Mouse (Mus musculus) forebrain, embryonic 10.5 days (tissue): ENCODE measurements around the gene Ywhag. TPM values are rescaled to one million over a fixed set of nuclear protein-coding genes. Genes with fewer than 3 reads are reported as not detected.
A peak's percentile ranks its signal among the peaks of the same experiment; 100 is the strongest.

ENCODE experiments used
- DNase-seq: peaks from one replicate; pipeline ENCODE4 v3.0.0-alpha.2; 2017; ENCODE audit warnings: low spot score; ENCODE audit errors: extremely low spot score
- H3K27ac ChIP-seq: fragments of 300-500 bp; sonication (generic); 2 replicates; pipeline ENCODE4 v1.5.1; 2016; ENCODE audit warnings: mild to moderate bottlenecking
- H3K27me3 ChIP-seq: fragments of 300-500 bp; sonication (generic); 2 replicates; pipeline ENCODE4 v1.6.1; 2016; ENCODE audit warnings: mild to moderate bottlenecking; ENCODE audit not compliant: poor library complexity, severe bottlenecking
- H3K36me3 ChIP-seq: fragments of 300-500 bp; sonication (generic); replicated peaks from 2 replicates; pipeline ENCODE4 v1.6.1; 2016; ENCODE audit warnings: mild to moderate bottlenecking, moderate library complexity
- H3K4me1 ChIP-seq: fragments of 300-500 bp; sonication (generic); 2 replicates; pipeline ENCODE4 v1.6.1; 2016
- H3K4me3 ChIP-seq: fragments of 300-500 bp; sonication (generic); 2 replicates; pipeline ENCODE4 v1.5.1; 2016; ENCODE audit warnings: mild to moderate bottlenecking, moderate library complexity
- H3K9me3 ChIP-seq: fragments of 300-500 bp; sonication (generic); 2 replicates; pipeline ENCODE4 v1.6.1; 2016; ENCODE audit warnings: mild to moderate bottlenecking, moderate library complexity
- WGBS: fragments of 180-500 bp; shearing (Covaris S2); methylation state at CpG from one replicate; pipeline ENCODE4 v1.1.7; 2016; 5-methylcytosine and 5-hydroxymethylcytosine counted together
- polyA plus RNA-seq: library from polyadenylated mRNA; unstranded; fragments of >200 nt; fragmentation: Nextera tagmentation; extraction: Ambion mirVana; gene quantifications from 2 replicates; pipeline ENCODE4 v1.2.1, GENCODE M21; 2016

Ywhag gene
- polyA plus RNA-seq, 1 experiment from 2014 or later: 283 TPM

DNA sequence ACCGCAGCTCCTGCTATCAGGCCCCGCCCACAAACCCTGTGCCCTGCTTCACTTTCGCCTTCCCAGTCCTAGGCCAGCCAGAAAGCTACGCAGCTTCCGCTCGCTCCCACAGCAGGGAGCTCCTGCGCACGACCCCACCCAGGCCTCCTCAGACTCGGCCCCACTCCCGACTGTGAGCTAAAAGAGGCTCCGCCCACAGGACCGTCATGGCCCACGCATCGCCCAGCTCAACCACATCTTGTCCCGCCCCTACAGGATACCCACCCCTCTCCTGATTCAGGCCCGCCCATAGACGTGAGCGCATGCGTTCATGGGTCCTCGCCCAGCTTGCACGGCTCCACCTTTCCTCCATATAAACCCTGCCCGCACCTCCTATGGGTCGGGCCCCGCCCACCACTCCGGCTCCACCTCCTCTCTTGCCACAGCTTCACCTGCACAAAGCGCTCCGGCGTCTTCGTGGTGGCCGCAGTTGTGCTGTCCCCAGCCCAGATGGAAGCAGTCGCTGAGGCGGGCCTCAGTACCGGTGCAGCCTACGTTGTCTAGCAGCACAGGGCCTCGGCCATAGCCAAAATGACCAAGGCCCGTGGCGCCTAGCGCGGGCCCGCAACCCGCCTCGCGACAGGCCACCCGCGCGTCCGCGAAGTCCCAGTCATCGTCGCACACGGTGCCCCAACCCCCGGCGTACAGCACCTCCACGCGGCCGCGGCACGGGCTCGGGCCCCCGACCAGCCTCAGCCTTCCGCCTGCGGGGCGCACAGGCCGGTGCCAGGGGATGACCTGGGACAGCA lies 28.3 kb upstream of the Ywhag start:
- under 1% methylated on average over 64 of the region's 64 CpGs for WGBS
- H3K4me3 ChIP-seq: peak overlapping the region; percentile 71
- no peaks in the 10 kb centered on the region for H3K36me3 ChIP-seq
- peak overlapping the region; percentile 96 for H3K27ac ChIP-seq
- H3K9me3 ChIP-seq: no peaks in the 10 kb centered on the region
- H3K4me1 ChIP-seq: peaks cover 36% of the 10 kb centered on the region
- peaks cover 23% of the 10 kb centered on the region for H3K27me3 ChIP-seq
- DNase-seq: peak; percentile 99

DNA sequence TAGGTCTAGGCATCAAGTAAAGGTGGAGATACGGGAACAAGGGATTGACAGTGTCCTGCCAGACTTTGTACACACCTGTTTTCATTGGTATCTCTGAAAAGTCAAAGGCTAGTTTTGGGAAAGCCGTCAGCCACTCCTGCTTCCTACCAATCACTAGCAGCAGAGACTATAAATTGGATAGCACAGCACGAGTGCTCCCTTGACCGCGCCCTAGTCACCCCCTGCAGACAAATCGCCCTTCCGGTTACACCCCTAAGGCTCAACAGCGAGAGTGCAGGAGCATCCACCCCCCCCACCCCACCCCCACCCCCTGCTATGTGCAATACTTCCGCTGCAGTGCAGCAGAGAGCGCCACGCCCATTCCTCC lies 27.7 kb upstream of the Ywhag start:
- H3K36me3 ChIP-seq: no peaks in the 10 kb centered on the region
- H3K4me3 ChIP-seq: peak overlapping the region; percentile 71
- H3K4me1 ChIP-seq: peaks cover 42% of the 10 kb centered on the region
- peaks cover 23% of the 10 kb centered on the region for H3K27me3 ChIP-seq
- DNase-seq: no peak
- H3K27ac ChIP-seq: peak overlapping the region; percentile 96
- WGBS: 2% methylated on average over 11 of the region's 11 CpGs
- H3K9me3 ChIP-seq: no peaks in the 10 kb centered on the region

DNA sequence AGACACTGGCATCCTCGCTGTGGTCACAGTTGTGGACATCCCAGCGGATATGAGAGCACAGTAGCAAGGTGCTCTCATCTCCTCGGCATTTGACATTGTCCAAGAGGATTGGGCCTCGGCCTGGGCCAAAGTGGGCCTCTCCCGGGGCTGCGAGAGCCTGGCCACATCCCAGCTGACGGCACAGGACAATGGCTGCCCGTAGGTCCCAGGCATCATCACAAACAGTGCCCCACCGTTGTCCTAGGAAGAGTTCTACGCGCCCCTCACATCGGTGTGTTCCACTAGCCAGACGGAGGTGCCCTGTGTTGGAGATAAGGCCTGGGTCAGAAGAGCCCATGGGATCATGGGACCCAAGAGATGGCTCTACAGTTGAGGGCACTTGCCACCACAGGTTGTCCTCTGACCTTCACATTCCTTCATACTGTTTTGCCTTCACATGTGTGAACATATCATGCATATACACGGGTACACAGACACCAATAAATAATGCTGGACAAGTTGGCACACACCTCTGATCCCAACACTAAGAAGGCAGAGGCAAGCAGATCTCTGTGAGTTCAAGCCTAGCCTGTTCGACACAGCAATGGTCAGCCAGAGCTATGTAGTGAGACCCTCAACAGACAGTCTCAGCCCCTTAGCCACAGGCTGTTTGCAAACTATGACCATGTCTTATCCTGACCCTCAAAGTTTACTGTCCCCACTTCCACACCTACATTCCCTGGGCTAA lies 26.7 kb upstream of the Ywhag start:
- no peaks in the 10 kb centered on the region for H3K36me3 ChIP-seq
- 95% methylated on average over 15 of the region's 15 CpGs for WGBS

GRCm38 (mm10) chr5:135959911-135960310 lies 25.5 kb upstream of the Ywhag start:
- peaks cover 40% of the 10 kb centered on the region for H3K4me1 ChIP-seq
- H3K27me3 ChIP-seq: peaks cover 10% of the 10 kb centered on the region
- no peaks in the 10 kb centered on the region for H3K36me3 ChIP-seq
- H3K27ac ChIP-seq: 0 out of 2 replicates have a peak overlapping the region, but pooled peaks have one; percentile 44
- H3K9me3 ChIP-seq: no peaks in the 10 kb centered on the region
- WGBS: 95% methylated on average over 7 of the region's 7 CpGs
- DNase-seq: no peak
- H3K4me3 ChIP-seq: no peak overlapping the region

More for the DNA sequence above, 26.7 kb upstream of the Ywhag start:
- Histone ChIP-seq H3K27me3 (peaks cover 21% of the 10 kb centered on the region), H3K4me3 (peak overlapping the region; percentile 71), H3K27ac (peak overlapping the region; percentile 96), H3K4me1 (peaks cover 47% of the 10 kb centered on the region), H3K9me3 (no peaks in the 10 kb centered on the region)
- no peak for DNase-seq

DNA sequence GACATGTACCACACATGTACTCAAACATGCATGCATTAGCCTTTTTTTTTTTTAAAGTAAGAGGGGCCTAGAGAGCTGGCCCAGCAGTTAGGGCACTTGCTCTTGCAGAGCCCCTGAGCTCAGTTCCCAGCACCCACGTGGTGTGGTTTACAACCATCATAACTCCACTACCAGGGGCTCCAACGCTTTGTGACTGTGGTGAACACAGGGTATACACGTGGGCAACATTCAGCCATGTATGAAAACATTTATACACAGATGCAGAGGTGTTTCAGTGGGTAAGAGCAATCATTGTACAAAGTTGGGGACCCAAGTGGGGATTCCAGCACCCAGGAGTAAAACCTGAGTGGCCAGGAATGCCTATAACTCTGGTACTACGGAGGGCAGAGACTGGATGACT lies 24.0 kb upstream of the Ywhag start:
- Histone ChIP-seq H3K9me3 (no peaks in the 10 kb centered on the region), H3K36me3 (no peaks in the 10 kb centered on the region), H3K4me1 (peaks cover 39% of the 10 kb centered on the region), H3K27me3 (no peaks in the 10 kb centered on the region), H3K27ac (peak overlapping the region; percentile 92), H3K4me3 (peak overlapping the region; percentile 44; the same call in 1 of the 2 replicates)
- 92% methylated on average over 4 of the region's 4 CpGs for WGBS
- DNase-seq: no peak

DNA sequence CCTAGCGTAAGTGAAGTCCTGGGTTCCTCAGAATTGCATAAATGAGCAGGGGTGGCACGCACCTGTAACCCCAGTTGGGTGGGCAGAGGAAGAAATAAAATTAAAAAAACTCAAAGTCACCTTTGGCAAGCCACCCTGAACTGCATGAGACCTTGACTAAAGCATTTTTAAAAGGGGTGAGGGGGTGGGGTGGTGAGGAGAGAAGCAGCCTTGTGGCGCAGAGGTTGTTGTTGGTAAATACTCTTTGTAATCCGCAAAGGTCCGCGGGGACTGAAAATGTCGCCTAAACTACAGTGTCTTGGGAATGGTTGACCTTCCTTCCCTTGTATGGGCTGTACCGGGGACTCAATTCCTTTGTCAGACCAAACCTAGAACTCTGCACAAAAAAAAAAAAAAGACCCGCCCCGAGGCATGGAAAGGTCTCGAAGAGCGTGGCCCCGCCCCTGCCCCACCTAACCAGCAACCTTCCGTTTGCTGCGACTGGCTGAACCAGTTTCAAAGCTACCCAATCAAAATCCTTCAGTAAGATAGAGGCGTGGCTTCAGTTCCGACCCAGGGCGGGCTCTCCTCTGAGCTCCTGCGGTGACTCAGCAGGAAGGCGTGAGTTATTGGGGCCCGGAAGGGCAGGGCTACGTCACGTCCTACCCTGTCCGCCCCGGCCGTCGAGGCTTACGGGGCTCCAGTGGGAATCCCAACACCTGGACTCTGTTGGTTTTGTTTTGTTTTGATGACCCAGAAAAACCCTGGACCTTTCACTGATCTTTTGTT lies 23.0 kb upstream of the Ywhag start:
- Histone ChIP-seq H3K4me3 (peak overlapping the region; percentile 44), H3K27me3 (no peaks in the 10 kb centered on the region), H3K9me3 (no peaks in the 10 kb centered on the region), H3K4me1 (peaks cover 33% of the 10 kb centered on the region), H3K27ac (peak overlapping the region; percentile 92), H3K36me3 (no peaks in the 10 kb centered on the region)
- WGBS: 8% methylated on average over 28 of the region's 28 CpGs
- DNase-seq: peak; percentile 93

GRCm38 (mm10) chr5:135956300-135957206 lies 22.1 kb upstream of the Ywhag start:
- Histone ChIP-seq H3K27ac (peak overlapping the region; percentile 92), H3K36me3 (no peaks in the 10 kb centered on the region), H3K27me3 (no peaks in the 10 kb centered on the region), H3K4me3 (peak overlapping the region; percentile 44), H3K4me1 (peaks cover 25% of the 10 kb centered on the region), H3K9me3 (no peaks in the 10 kb centered on the region)
- 88% methylated on average over 9 of the region's 9 CpGs for WGBS
- no peak for DNase-seq

GRCm38 (mm10) chr5:135952830-135953229 lies 18.4 kb upstream of the Ywhag start:
- Histone ChIP-seq H3K4me1 (peaks cover 20% of the 10 kb centered on the region), H3K9me3 (no peaks in the 10 kb centered on the region), H3K4me3 (no peak overlapping the region), H3K27ac (no peak overlapping the region), H3K36me3 (no peaks in the 10 kb centered on the region), H3K27me3 (no peaks in the 10 kb centered on the region)
- WGBS: 87% methylated on average over 2 of the region's 2 CpGs
- no peak for DNase-seq

- DNase-seq: no peak
- WGBS: 97% methylated on average over 2 of the region's 2 CpGs
- H3K36me3 ChIP-seq: no peaks in the 10 kb centered on the region
- no peaks in the 10 kb centered on the region for H3K27me3 ChIP-seq
- no peak overlapping the region for H3K27ac ChIP-seq
- H3K4me3 ChIP-seq: no peak overlapping the region
- peaks cover 10% of the 10 kb centered on the region for H3K4me1 ChIP-seq
- H3K9me3 ChIP-seq: no peaks in the 10 kb centered on the region
These were observed 17.2 kb upstream of the Ywhag start for GRCm38 (mm10) chr5:135951660-135952059.

- no peaks in the 10 kb centered on the region for H3K9me3 ChIP-seq
- H3K27ac ChIP-seq: 0 out of 2 replicates have a peak overlapping the region, but pooled peaks have one; percentile 25
- DNase-seq: no peak
- WGBS: 83% methylated on average over 11 of the region's 11 CpGs
- no peaks in the 10 kb centered on the region for H3K27me3 ChIP-seq
- no peak overlapping the region for H3K4me3 ChIP-seq
- H3K4me1 ChIP-seq: peaks cover 17% of the 10 kb centered on the region
- no peaks in the 10 kb centered on the region for H3K36me3 ChIP-seq
These were observed 16.4 kb upstream of the Ywhag start for GRCm38 (mm10) chr5:135950710-135951412.

- H3K27ac ChIP-seq: no peak overlapping the region
- no peak for DNase-seq
- H3K36me3 ChIP-seq: no peaks in the 10 kb centered on the region
- H3K27me3 ChIP-seq: no peaks in the 10 kb centered on the region
- 76% methylated on average over 5 of the region's 5 CpGs for WGBS
- peaks cover 19% of the 10 kb centered on the region for H3K4me1 ChIP-seq
- peaks cover 5% of the 10 kb centered on the region; the same call in 1 of the 2 replicates for H3K9me3 ChIP-seq
- H3K4me3 ChIP-seq: no peak overlapping the region
These were observed 12.2 kb upstream of the Ywhag start for GRCm38 (mm10) chr5:135946621-135947020.
